Mouse (Mus musculus): ENCODE measurements around the gene Vmn1r27. TPM values are rescaled to one million over a fixed set of nuclear protein-coding genes. Genes with fewer than 3 reads are reported as not detected.

Gene Vmn1r27
- not detected in 2 replicates for polyA plus RNA-seq (2012; rRNA removed)

GRCm38 (mm10) chr6:58218721-58219120 is at the start of gene Vmn1r27:
Vmn1r27 (minus strand) TSS chr6:58218821.

GRCm38 (mm10) chr6:58261737-58262136 is 43.1 kb upstream of the Vmn1r27 start, which contains the start of gene Vmn1r28:
Vmn1r28 (plus strand) TSS chr6:58262037.

Other genes starting within 250 kb of the Vmn1r27 start
- not detected in 2 replicates for gene Vmn1r25, start 238.0 kb downstream of the Vmn1r27 start, polyA plus RNA-seq (2012; rRNA removed)
- not detected in 2 replicates for gene Vmn1r26, start 203.7 kb downstream of the Vmn1r27 start, polyA plus RNA-seq (2012; rRNA removed)
- not detected in 2 replicates for gene Vmn1r28, start 43.2 kb upstream of the Vmn1r27 start, polyA plus RNA-seq (2012; rRNA removed)
- not detected in 2 replicates for gene Vmn1r29, start 82.7 kb upstream of the Vmn1r27 start, polyA plus RNA-seq (2012; rRNA removed)
- gene Vmn1r30, start 224.6 kb upstream of the Vmn1r27 start, polyA plus RNA-seq (2012; rRNA removed) = not detected in 2 replicates